Mouse (Mus musculus) CD4-positive naive resting alpha-beta T cell, adult 76 days (primary cell): ENCODE data around the gene Gcdh. TPM values are rescaled to one million over a fixed set of nuclear protein-coding genes. Genes with fewer than 3 reads are reported as not detected.

Experiments used
- total RNA-seq: library from RNA; stranded (reverse); gene quantifications from one replicate; pipeline ENCODE4 v1.2.4, GENCODE M21; 2023

The Gcdh gene
- total RNA-seq: 21.0 TPM

DNA sequence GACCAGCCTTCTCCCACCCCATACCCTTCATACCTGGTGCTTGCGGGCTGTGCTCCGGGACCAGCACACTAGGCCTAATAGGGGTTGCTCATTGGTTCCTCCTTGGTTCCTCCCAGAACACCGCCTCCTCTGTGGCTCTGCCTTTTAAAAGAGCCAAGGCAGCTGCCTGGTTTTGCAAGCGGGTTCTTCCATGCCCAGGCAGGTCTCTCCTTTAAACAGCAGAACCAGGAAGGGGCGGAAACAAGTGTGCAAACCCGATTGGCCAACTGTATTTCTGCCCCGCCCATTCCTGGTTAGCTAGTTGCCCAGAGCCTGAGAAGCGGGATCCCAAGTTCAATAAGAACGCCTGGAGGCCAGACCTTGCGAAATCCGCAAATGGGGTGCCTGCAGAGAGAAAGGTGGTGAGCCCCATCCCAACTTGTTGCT, at the start of gene Gcdh:
TSS of gene Gcdh (minus strand) at position 213 of the 426 bp plus-strand sequence.

DNA sequence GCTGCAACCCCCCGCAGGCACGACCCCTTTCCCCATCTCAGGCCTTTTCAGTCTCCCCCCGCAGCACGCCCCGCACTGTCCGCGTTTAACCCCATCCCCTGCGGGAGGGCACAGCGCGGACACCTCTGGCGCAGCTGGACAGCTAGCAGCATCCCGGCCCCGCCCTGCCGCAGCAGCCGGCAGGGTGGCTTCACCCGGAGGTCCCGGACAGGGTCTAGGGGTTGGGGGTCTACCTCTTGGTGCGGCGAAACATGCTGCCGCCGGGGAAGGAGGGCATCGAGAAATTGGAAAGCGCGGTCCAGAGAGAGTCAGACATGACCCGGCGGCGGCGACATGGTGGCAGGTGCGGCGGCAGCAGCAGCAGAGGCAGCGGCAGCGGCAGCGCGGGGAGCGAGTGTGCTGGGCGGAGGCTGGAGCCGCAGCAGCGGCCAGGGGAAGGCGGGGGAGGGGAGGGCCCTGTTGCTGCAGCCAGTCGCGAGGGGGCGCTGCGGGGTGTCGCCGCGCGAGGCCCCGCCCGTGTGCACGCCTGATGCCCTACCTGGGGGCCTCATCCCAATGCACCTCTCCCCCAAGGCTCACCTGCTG, 43.3 kb upstream of the Gcdh start, which contains the start of gene Mast1:
TSS of gene Mast1 (minus strand) at position 398 of the 585 bp plus-strand sequence.

DNA sequence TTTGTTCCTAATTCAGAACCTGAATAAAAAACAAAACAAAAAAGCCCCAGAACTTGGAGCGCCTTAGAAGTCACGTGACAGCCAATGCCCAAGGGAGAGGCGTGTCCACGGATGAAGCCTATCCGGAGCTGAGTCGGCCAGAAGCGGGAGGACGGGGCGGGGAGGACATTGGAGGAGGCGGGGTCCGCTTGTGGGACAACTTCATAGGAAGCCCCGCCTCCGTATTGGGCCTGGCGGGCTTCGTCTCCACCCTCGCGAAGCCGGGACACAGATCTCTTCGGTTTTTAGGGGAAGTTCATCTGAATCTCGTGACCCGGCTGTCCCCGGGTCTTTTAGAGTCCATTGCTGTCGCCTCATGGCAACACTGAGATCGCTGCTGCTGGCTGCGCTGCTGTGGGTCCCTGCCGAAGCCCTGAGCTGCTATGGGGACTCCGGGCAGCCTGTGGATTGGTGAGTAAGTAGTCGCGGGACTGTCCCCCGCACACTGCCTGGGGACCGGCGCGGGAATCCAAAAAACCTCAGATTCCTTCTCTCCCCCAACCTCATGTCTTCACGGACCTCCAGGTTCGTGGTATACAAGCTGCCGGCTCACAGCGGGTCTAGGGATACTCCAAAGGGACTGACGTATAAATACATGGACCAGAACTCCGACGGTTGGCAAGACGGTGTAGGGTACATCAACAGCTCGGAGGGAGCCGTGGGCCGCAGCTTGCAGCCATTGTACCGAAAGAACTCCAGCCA, 14.9 kb upstream of the Gcdh start, which contains the start of gene Dnase2a:
TSS of gene Dnase2a (plus strand) at position 140 of the 741 bp plus-strand sequence.

DNA sequence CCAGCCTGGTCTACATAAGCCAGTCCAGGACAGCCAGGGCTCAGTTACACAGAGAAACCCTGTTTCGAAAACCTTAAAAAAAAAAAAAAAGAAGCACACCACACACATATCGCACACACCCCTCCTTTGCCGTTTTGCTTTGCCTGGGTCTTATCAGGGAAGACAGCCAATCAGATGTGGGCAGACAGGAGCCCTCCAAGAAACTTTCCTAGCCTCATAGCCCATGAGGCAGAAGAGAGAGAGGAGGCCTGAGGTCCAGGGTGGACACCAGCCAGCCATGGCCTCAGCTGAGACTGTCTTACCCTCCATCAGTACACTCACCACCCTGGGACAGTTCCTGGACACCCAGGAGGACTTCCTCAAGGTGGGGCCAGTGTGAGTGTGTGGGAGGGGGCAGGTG, 8.0 kb upstream of the Gcdh start, which contains the start of gene Klf1:
TSS of gene Klf1 (plus strand) at position 177 of the 400 bp plus-strand sequence.

DNA sequence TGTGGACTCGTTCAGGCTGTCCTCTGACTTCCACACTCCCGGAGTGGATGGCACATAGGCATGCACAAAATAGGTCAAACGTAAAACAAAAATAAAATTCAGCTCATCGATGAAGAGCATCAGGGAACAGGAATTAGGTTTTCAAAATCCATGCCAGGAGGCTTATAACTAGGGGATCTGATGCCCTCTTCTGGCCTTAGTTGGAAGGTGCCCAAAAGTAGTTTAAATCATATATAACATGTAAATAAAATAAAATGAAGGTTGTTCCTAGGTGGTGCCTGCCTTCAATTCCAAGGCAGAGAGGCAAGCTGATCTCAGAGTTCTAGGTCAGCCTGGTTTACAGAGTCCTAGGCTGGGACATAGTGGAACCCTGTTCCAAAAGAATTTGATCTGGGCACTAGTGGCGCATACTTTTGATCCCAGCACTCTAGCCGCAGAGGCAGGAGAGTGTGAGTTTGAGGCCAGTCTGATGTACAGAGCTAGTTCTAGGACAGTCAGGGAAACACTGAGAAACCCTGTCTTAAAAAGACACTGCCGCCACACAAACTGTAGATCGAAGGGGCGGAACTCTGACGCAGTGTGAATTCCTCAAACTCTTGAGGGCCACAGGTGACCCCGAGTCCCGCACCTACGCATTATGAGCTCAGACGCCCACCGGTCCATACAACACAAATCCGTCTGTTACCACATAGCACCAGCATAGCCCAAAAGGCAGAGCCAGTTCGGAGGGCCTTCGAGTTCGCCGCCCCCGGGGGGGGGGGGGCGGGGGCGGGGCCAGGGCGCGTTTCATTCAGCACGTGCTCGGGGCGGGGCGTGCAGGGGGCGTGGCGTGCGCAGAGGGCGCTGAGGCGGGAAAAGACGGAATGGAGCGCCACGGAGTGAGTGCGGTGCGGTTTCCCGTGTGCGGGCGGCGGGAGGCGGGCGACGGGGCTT, 22.1 kb downstream of the Gcdh start, which contains the start of gene Syce2:
TSS of gene Syce2 (plus strand) at position 736 of the 933 bp plus-strand sequence.

DNA sequence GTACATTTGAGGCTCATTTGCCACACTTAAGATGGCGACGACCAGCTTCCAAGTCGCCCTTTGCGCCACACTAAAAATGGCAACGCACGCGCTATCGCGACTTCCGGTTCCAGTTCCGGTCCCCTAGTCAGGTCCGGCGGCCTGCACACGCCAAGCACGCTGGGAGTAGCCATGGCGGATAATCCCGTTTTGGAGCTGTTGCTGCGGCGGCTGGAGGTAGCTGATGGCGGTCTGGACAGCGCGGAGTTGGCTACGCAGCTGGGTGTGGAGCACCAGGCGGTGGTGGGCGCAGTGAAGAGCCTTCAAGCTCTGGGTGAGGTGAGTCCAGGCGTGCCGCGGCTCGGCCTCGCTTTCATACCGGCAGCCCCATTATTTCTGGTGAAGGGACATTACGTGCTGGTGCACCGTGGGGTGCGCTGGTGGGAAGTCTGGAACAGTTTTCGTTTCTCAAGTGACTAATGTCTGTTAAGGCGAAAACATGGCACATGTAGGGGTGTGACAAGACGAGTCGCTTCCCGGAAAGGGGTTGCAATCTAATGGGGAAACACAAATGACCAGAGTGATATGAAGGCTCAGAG, 36.8 kb downstream of the Gcdh start, which contains the start of gene Farsa:
TSS of gene Farsa (plus strand) at position 126 of the 578 bp plus-strand sequence.

DNA sequence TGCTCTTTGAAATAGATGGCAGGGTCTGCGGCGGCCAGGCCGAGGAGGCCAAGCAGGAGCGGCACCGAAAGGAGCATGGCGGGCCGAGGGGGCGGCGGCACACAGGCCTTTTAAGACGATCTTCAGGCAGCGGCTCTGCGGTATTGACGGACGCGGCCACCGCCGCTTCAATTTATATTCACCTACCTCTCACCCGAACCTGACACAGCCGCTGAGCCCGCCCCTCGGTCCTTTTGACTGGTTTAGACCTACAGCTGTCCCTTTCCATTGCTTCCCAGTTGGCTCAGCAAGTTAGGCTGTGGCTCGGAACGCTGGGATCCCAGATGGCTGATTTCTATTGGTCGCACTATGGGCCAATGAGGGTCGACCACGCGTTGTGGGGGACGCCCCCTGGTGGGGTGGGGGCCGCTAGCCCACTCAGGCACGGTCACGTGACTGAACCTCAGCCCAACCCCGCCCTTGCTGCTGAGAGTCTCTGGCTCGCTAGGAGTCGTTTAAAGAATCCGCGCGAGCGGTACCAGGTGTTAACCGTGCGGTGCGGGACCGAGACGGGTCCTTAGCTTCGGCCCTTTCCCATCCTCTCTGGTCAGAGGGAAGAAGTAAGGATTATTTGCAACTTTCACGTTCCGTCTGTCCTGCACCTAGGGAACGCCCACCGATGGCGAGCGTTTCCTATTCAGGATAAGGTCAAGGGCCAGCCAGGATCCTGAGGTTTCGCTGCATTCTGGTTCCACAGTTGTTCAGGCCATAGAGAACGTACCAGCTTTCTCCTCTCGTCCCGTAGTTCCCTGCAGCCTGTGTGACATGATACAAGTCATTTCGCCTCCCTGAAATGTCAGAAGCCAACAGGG, 46.8 kb downstream of the Gcdh start, which contains the start of gene Calr:
TSS of gene Calr (minus strand) at position 213 of the 851 bp plus-strand sequence.

DNA sequence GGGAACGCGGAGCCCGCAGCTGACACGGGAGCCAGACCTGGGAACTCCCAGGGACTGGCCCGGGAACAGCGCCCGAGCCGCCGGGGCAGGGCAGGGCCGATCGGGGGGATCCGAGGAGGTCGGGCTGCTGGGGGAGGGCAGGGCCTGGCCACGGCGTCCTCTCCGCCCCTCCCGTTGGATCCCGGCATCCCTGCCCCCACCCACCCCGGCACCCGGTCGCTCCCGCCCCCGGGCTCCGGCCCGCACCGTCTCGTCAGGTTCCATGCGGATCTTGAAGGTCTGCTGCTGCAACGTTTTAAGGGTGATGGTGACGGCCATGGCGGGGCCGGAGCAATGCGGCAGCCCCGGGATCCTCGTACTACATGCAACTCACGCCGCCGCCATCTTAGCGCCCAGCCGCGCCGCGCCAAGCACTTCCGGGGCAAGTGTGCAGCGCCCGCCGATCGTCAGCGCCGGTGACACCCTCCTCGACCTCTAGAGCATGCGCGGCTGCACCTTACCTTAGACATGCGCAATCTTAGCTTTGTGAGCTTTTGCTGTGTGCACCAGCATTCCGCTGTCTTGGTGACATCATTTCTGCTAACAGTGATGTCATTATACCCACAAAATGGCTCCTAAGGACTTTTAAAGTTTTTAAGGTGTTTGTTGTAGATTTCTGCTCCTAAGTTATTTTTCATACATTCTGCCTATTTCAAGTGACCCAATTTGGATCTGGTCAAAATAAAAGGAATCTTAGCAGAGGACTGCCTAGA, 53.3 kb downstream of the Gcdh start, which contains the start of gene Rad23a:
TSS of gene Rad23a (minus strand) at position 418 of the 752 bp plus-strand sequence.

Other genes starting within 250 kb of the Gcdh start
- gene Ier2, start 231.1 kb downstream of the Gcdh start, total RNA-seq: 197 TPM
- 184 TPM for gene Trmt1, start 207.6 kb downstream of the Gcdh start, total RNA-seq
- gene Nacc1, start 206.1 kb downstream of the Gcdh start, total RNA-seq: 41.1 TPM
- 9.1 TPM for gene Lyl1, start 192.5 kb downstream of the Gcdh start, total RNA-seq
- gene G430095P16Rik, start 170.9 kb downstream of the Gcdh start, total RNA-seq: 11.7 TPM
- 18.7 TPM for gene Nfix, start 93.6 kb downstream of the Gcdh start, total RNA-seq
- gene Dand5, start 71.1 kb downstream of the Gcdh start, total RNA-seq: 4.9 TPM
- 13.2 TPM for gene Gadd45gip1, start 62.4 kb downstream of the Gcdh start, total RNA-seq
- 70.4 TPM for gene Rad23a, start 53.3 kb downstream of the Gcdh start, total RNA-seq
- 445 TPM for gene Calr, start 47.0 kb downstream of the Gcdh start, total RNA-seq
- 68.4 TPM for gene Farsa, start 36.9 kb downstream of the Gcdh start, total RNA-seq
- 4.2 TPM for gene Syce2, start 21.8 kb downstream of the Gcdh start, total RNA-seq
- 0.62 TPM for gene Klf1, start 8.0 kb upstream of the Gcdh start, total RNA-seq
- gene Dnase2a, start 14.6 kb upstream of the Gcdh start, total RNA-seq: 8.8 TPM
- gene Mast1, start 43.4 kb upstream of the Gcdh start, total RNA-seq: 0.15 TPM
- gene Rtbdn, start 53.1 kb upstream of the Gcdh start, total RNA-seq: not detected
- not detected for gene Gm49661, start 75.5 kb upstream of the Gcdh start, total RNA-seq
- gene Prdx2, start 75.7 kb upstream of the Gcdh start, total RNA-seq: 57.7 TPM
- 28.2 TPM for gene Rnaseh2a, start 75.8 kb upstream of the Gcdh start, total RNA-seq
- gene Junb, start 84.8 kb upstream of the Gcdh start, total RNA-seq: 1,783 TPM
- 6.6 TPM for gene Hook2, start 96.7 kb upstream of the Gcdh start, total RNA-seq
- gene Best2, start 120.6 kb upstream of the Gcdh start, total RNA-seq: not detected
- gene Asna1, start 131.4 kb upstream of the Gcdh start, total RNA-seq: 55.2 TPM
- gene Trir, start 132.9 kb upstream of the Gcdh start, total RNA-seq: 167 TPM
- 68.9 TPM for gene Tnpo2, start 143.0 kb upstream of the Gcdh start, total RNA-seq
- 6.9 TPM for gene Fbxw9, start 166.1 kb upstream of the Gcdh start, total RNA-seq
- gene Gm5741, start 174.1 kb upstream of the Gcdh start, total RNA-seq: not detected
- gene Dhps, start 177.8 kb upstream of the Gcdh start, total RNA-seq: 115 TPM
- gene Wdr83os, start 186.8 kb upstream of the Gcdh start, total RNA-seq: 60.0 TPM
- 11.5 TPM for gene Wdr83, start 187.4 kb upstream of the Gcdh start, total RNA-seq
- gene Man2b1, start 189.3 kb upstream of the Gcdh start, total RNA-seq: 113 TPM
- gene Zfp791, start 229.2 kb upstream of the Gcdh start, total RNA-seq: not detected